Mouse (Mus musculus): ENCODE results near the gene 1600014C10Rik.

The 1600014C10Rik gene

GRCm38 (mm10) chr7:38215281-38215680, 32.3 kb downstream of the 1600014C10Rik start:
- DNase-seq (ENCODE audit: low spot score), result no peak

GRCm38 (mm10) chr7:38215697-38216096, 32.7 kb downstream of the 1600014C10Rik start:
- no peak for DNase-seq (ENCODE audit: low spot score)

- peak; percentile 78 for DNase-seq (ENCODE audit: low spot score)
Observed at GRCm38 (mm10) chr7:38217417-38218171, 34.6 kb downstream of the 1600014C10Rik start.

GRCm38 (mm10) chr7:38218631-38219367, 35.8 kb downstream of the 1600014C10Rik start:
- no peak for DNase-seq (ENCODE audit: low spot score)

GRCm38 (mm10) chr7:38219526-38219925, 36.5 kb downstream of the 1600014C10Rik start:
- no peak for DNase-seq (ENCODE audit: low spot score)

GRCm38 (mm10) chr7:38220866-38221265, 37.8 kb downstream of the 1600014C10Rik start:
- DNase-seq (ENCODE audit: low spot score), result no peak

GRCm38 (mm10) chr7:38224577-38225369, 41.8 kb downstream of the 1600014C10Rik start:
- DNase-seq (ENCODE audit: low spot score), result no peak

- no peak for DNase-seq (ENCODE audit: low spot score)
Observed at GRCm38 (mm10) chr7:38226226-38226625, 43.2 kb downstream of the 1600014C10Rik start.

- peak; percentile 44 for DNase-seq (ENCODE audit: low spot score)
Observed at GRCm38 (mm10) chr7:38227181-38227899, 44.3 kb downstream of the 1600014C10Rik start.

- peak; percentile 71 for DNase-seq (ENCODE audit: low spot score)
Observed at GRCm38 (mm10) chr7:38227900-38228298, 44.9 kb downstream of the 1600014C10Rik start, which contains the start of gene Plekhf1. Gene Plekhf1, minus strand, starts transcription at chr7:38228016.

- DNase-seq (ENCODE audit: low spot score), result no peak
Observed at GRCm38 (mm10) chr7:38228329-38228728, 45.3 kb downstream of the 1600014C10Rik start.

GRCm38 (mm10) chr7:38230285-38230684, 47.3 kb downstream of the 1600014C10Rik start:
- no peak for DNase-seq (ENCODE audit: low spot score)

GRCm38 (mm10) chr7:38236400-38237105, 53.5 kb downstream of the 1600014C10Rik start:
- DNase-seq (ENCODE audit: low spot score), result no peak

- DNase-seq (ENCODE audit: low spot score), result no peak
Observed at GRCm38 (mm10) chr7:38237140-38237539, 54.1 kb downstream of the 1600014C10Rik start.

- DNase-seq (ENCODE audit: low spot score), result no peak
Observed at GRCm38 (mm10) chr7:38242417-38242816, 59.4 kb downstream of the 1600014C10Rik start.

Data from left cerebral cortex, adult 11 months (tissue).